Mouse (Mus musculus) testis, adult 10 weeks (tissue): ENCODE results near the gene Ntmt1. TPM values are rescaled to one million over a fixed set of nuclear protein-coding genes. Genes with fewer than 3 reads are reported as not detected.

Experiments used
- polyA plus RNA-seq: library from polyadenylated mRNA; stranded (reverse); fragments of 350-450 nt; fragmentation: Illumina TruSeq; extraction: RNeasy Lipid Tissue Mini Kit (QIAGEN cat#74804); gene quantifications from one replicate; pipeline ENCODE4 v1.2.3, GENCODE M21; 2014; ENCODE audit warnings: low read depth, low replicate concordance

Gene Ntmt1
- 2.3 TPM for polyA plus RNA-seq

GRCm38 (mm10) chr2:30807648-30808295 is at the start of gene Ntmt1:
Ntmt1 (plus strand) TSS chr2:30807826.

GRCm38 (mm10) chr2:30803604-30804003 is 4.0 kb upstream of the Ntmt1 start, which contains the start of gene 1700001O22Rik:
1700001O22Rik (minus strand) TSS chr2:30803661.

GRCm38 (mm10) chr2:30830283-30830795 is 22.7 kb downstream of the Ntmt1 start, which contains the start of gene Asb6:
Asb6 (minus strand) TSS chr2:30830333.

GRCm38 (mm10) chr2:30834373-30835022 is 26.9 kb downstream of the Ntmt1 start, which contains the start of gene Prrx2:
Prrx2 (plus strand) TSS chr2:30834972.

Other genes starting within 250 kb of the Ntmt1 start
- 0.38 TPM for gene Cstad, start 212.8 kb upstream of the Ntmt1 start, polyA plus RNA-seq
- 38.4 TPM for gene 1700001O22Rik, start 4.2 kb upstream of the Ntmt1 start, polyA plus RNA-seq
- 0.38 TPM for gene Asb6, start 22.5 kb downstream of the Ntmt1 start, polyA plus RNA-seq
- not detected for gene Prrx2, start 27.1 kb downstream of the Ntmt1 start, polyA plus RNA-seq
- 0.67 TPM for gene Ptges, start 122.0 kb downstream of the Ntmt1 start, polyA plus RNA-seq
- gene Tor1b, start 145.1 kb downstream of the Ntmt1 start, polyA plus RNA-seq = 9.0 TPM
- gene Tor1a, start 160.1 kb downstream of the Ntmt1 start, polyA plus RNA-seq = 2.7 TPM
- gene BC005624, start 174.4 kb downstream of the Ntmt1 start, polyA plus RNA-seq = 12.4 TPM
- 4.7 TPM for gene Usp20, start 174.5 kb downstream of the Ntmt1 start, polyA plus RNA-seq